Mouse (Mus musculus): ENCODE data around the gene Shisa5.

DNA sequence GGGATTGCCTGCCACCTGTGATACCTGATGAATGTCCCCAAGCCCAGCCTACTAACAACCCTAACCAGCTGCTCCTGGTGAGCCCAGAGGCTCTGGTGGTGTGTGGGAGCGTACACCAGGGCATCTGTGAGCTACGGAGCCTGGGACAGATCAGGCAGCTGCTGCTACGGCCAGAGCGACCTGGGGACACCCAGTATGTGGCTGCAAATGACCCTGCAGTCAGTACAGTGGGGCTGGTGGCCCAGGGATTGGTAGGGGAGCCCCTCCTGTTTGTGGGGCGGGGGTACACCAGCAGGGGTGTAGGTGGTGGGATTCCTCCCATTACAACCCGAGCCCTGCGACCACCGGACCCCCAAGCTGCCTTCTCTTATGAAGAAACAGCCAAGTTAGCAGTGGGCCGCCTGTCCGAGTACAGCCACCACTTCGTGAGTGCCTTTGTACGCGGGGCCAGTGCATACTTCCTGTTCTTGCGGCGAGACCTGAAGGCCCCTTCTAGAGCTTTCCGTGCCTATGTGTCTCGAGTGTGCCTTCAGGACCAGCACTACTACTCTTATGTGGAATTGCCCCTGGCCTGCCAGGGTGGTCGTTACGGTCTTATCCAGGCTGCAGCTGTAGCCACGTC lies 62.1 kb downstream of the Shisa5 start:
- no peak for TF ChIP-seq CTCF (IDR thresholded peaks at IDR 0.05; ENCODE audit: extremely low read depth, insufficient read length, insufficient replicate concordance, low read depth, low read length)
- no peak for TF ChIP-seq POLR2A (IDR thresholded peaks at IDR 0.05; ENCODE audit: low read depth, low read length)
